Comparison of ENCODE assay signal across 7 mouse cellular contexts in genomic region chr2:120404823-120405765, GRCm38 (mm10). TPM values are rescaled to one million over a fixed set of nuclear protein-coding genes. Genes with fewer than 3 reads are reported as not detected.
DNase-seq lines count a peak whose midpoint lies in the region; ATAC-seq and TF ChIP-seq lines count a peak whose summit lies in the region.

No protein-coding gene starts in this region.

- no peak for TF ChIP-seq POLR2A in kidney, adult 2 months (IDR thresholded peaks at IDR 0.05; ENCODE audit: low read depth, low read length)

- H3K36me3 ChIP-seq in ES-E14 (ENCODE audit: control insufficient read depth, insufficient read depth, low read length, poor library complexity, severe bottlenecking), result no peaks in the 10 kb centered on the region
- H3K36me3 ChIP-seq in forebrain, embryonic 14.5 days (ENCODE audit: control insufficient read depth, insufficient read depth, low read length), result 0 out of 2 replicates have a peak, but pooled peaks cover 4% of the 10 kb centered on the region
- peaks cover 2% of the 10 kb centered on the region; the same call in 1 of the 2 replicates for H3K36me3 ChIP-seq in kidney, adult 2 months (ENCODE audit: control insufficient read depth, insufficient read depth, low read length)

- WGBS in forebrain, embryonic 14.5 days, result 39% methylated on average over 14 of the region's 14 CpGs
- 4% methylated on average over 14 of the region's 14 CpGs for WGBS in kidney, adult 2 months

- H3K4me3 ChIP-seq in ES-E14 (ENCODE audit: insufficient read depth in 1 of 2, low read depth in 1 of 2, low read length in 2 of 2, poor library complexity in 1 of 2, severe bottlenecking in 1 of 2), result peak overlapping the region; percentile 96 to 100
- H3K4me3 ChIP-seq in forebrain, embryonic 14.5 days (ENCODE audit: low read depth, low read length), result peak overlapping the region; percentile 79
- peak overlapping the region; percentile 84 for H3K4me3 ChIP-seq in kidney, adult 2 months (ENCODE audit: insufficient read depth, low read depth, low read length)

- DNase-seq in 3134 (ENCODE audit: extremely low read depth, insufficient read length, low spot score), result peak; percentile 5
- DNase-seq in ES-E14 (ENCODE audit: low read depth, low spot score), result no peak
- no peak for DNase-seq in forebrain, embryonic 14.5 days (ENCODE audit: low spot score)
- peak; percentile 72 for DNase-seq in kidney, adult 2 months
- DNase-seq in lung, postnatal 14 days, result peak; percentile 15
- peak; percentile 9 to 39 for DNase-seq in thymus, postnatal 10 days (ENCODE audit: low spot score in 2 of 2)

- H3K4me1 ChIP-seq in ES-E14 (ENCODE audit: control insufficient read depth in 2 of 2, insufficient read depth in 2 of 2, low read length in 2 of 2, poor library complexity in 1 of 2), result peaks cover 0 to 2% of the 10 kb centered on the region in 2 experiments; a peak in 1 of 4 replicates
- peaks cover 13% of the 10 kb centered on the region for H3K4me1 ChIP-seq in forebrain, embryonic 14.5 days (ENCODE audit: control insufficient read depth, insufficient read depth, low read length)
- peaks cover 10% of the 10 kb centered on the region for H3K4me1 ChIP-seq in kidney, adult 2 months (ENCODE audit: control insufficient read depth, insufficient read depth, low read length)

- H3K4me2 ChIP-seq in forebrain, embryonic 14.5 days (ENCODE audit: low read length), result peak overlapping the region; percentile 88

- H3K27me3 ChIP-seq in forebrain, embryonic 14.5 days (replicated peaks; ENCODE audit: control insufficient read depth, insufficient read depth, low read length), result no peaks in the 10 kb centered on the region
- no peaks in the 10 kb centered on the region for H3K27me3 ChIP-seq in kidney, adult 2 months (replicated peaks; ENCODE audit: control insufficient read depth, insufficient read depth, low read length)

- TF ChIP-seq CTCF in kidney, adult 2 months (conservative IDR thresholded peaks at IDR 0.05; ENCODE audit: insufficient read depth, insufficient read length, low read depth, low read length), result no peak

- H3K27ac ChIP-seq in ES-E14 (ENCODE audit: insufficient read depth, low read depth, low read length, poor library complexity, severe bottlenecking), result no peak overlapping the region
- peak overlapping the region; percentile 81; the same call in 1 of the 2 replicates for H3K27ac ChIP-seq in forebrain, embryonic 14.5 days (ENCODE audit: low read depth, low read length)
- peak overlapping the region; percentile 98 for H3K27ac ChIP-seq in kidney, adult 2 months (ENCODE audit: insufficient read depth, low read depth, low read length)

- in situ Hi-C loops in ES-E14 (cut with MboI; ENCODE audit: low sequenced_read_pairs in 2 of 2, unreplicated experiment in 2 of 2), result no loop called here

- ATAC-seq in forebrain, embryonic 14.5 days, result no peak
- ATAC-seq in activated CD4-positive, CD25-positive, alpha-beta regulatory T cell, adult 4 months, result no peak

- H3K9me3 ChIP-seq in ES-E14 (ENCODE audit: control insufficient read depth, insufficient read depth, low read depth, low read length), result no peaks in the 10 kb centered on the region
- H3K9me3 ChIP-seq in forebrain, embryonic 14.5 days (replicated peaks; ENCODE audit: control insufficient read depth, low read length), result no peaks in the 10 kb centered on the region

- peak overlapping the region; percentile 92 for H3K9ac ChIP-seq in ES-E14 (ENCODE audit: insufficient read depth, low read depth, low read length, poor library complexity, severe bottlenecking)
- peak overlapping the region; percentile 80 for H3K9ac ChIP-seq in forebrain, embryonic 14.5 days (ENCODE audit: low read length)

TF ChIP-seq in ES-E14, 5 proteins besides CTCF, POLR2A, EP300 and RAD21:
- no peak for TF ChIP-seq ZC3H11A (IDR thresholded peaks at IDR 0.05; ENCODE audit: borderline replicate concordance, low read depth, low read length)
- TF ChIP-seq MAFK (IDR thresholded peaks at IDR 0.05; ENCODE audit: insufficient read depth, low read depth, low read length), result no peak
- TF ChIP-seq HCFC1 (IDR thresholded peaks at IDR 0.05; ENCODE audit: borderline replicate concordance, insufficient read depth, low read length), result no peak
- no peak for TF ChIP-seq ZNF384 (IDR thresholded peaks at IDR 0.05; ENCODE audit: low read depth, low read length)
- no peak for TF ChIP-seq CHD2 (IDR thresholded peaks at IDR 0.05; ENCODE audit: low read depth, low read length)

RNA-seq across cellular contexts. Expression of gene Tmem87a, which starts 1.2 kb away (rescaled TPM):
- 71.0 and 71.7 TPM in 2 replicates for total RNA-seq in ES-E14 (2012; rRNA removed)
- 7.9 and 11.8 TPM in 2 replicates for polyA plus RNA-seq in forebrain, embryonic 14.5 days (2014; fragmentation: Nextera tagmentation; extraction: Ambion mirVana)
- polyA plus RNA-seq in kidney, adult 2 months (2012; rRNA removed), result 9.2 and 10.3 TPM in 2 replicates
- polyA plus RNA-seq in activated CD4-positive, CD25-positive, alpha-beta regulatory T cell, adult 4 months (2017; shearing (Covaris generic)), result 10 to 100 TPM; 17.9 to 28.6 TPM

RNA-seq across cellular contexts. Expression of gene Ganc, which starts 1.4 kb away (rescaled TPM):
- 5.1 TPM in 2 replicates for total RNA-seq in ES-E14 (2012; rRNA removed)
- polyA plus RNA-seq in forebrain, embryonic 14.5 days (2014; fragmentation: Nextera tagmentation; extraction: Ambion mirVana), result 6.3 and 9.4 TPM in 2 replicates
- 26.9 and 28.3 TPM in 2 replicates for polyA plus RNA-seq in kidney, adult 2 months (2012; rRNA removed)
- 10 to 100 TPM; 17.6 to 21.6 TPM for polyA plus RNA-seq in activated CD4-positive, CD25-positive, alpha-beta regulatory T cell, adult 4 months (2017; shearing (Covaris generic))

RNA-seq across cellular contexts. Expression of gene Capn3, which starts 50.7 kb away (rescaled TPM):
- 8.6 and 11.3 TPM in 2 replicates for total RNA-seq in ES-E14 (2012; rRNA removed)
- 0.37 and 0.60 TPM in 2 replicates for polyA plus RNA-seq in forebrain, embryonic 14.5 days (2014; fragmentation: Nextera tagmentation; extraction: Ambion mirVana)
- 0.48 and 1.0 TPM in 2 replicates for polyA plus RNA-seq in kidney, adult 2 months (2012; rRNA removed)
- polyA plus RNA-seq in activated CD4-positive, CD25-positive, alpha-beta regulatory T cell, adult 4 months (2017; shearing (Covaris generic)), result 10 to 100 TPM; 32.1 to 37.2 TPM

RNA-seq across cellular contexts. Expression of gene Vps39, which starts 52.2 kb away (rescaled TPM):
- 22.4 and 27.1 TPM in 2 replicates for total RNA-seq in ES-E14 (2012; rRNA removed)
- 53.6 and 58.1 TPM in 2 replicates for polyA plus RNA-seq in forebrain, embryonic 14.5 days (2014; fragmentation: Nextera tagmentation; extraction: Ambion mirVana)
- 16.8 and 22.7 TPM in 2 replicates for polyA plus RNA-seq in kidney, adult 2 months (2012; rRNA removed)
- polyA plus RNA-seq in activated CD4-positive, CD25-positive, alpha-beta regulatory T cell, adult 4 months (2017; shearing (Covaris generic)), result 10 to 100 TPM; 17.8 to 20.9 TPM

Comparison
In these comparisons a context has a peak if more than half of its experiments do, and no peak if none do; other contexts are left out.
1. DNase-seq: peak in 3134 (single experiment), kidney, adult 2 months (single experiment), lung, postnatal 14 days (single experiment) and thymus, postnatal 10 days (2 of 2); none in ES-E14 (single experiment) and forebrain, embryonic 14.5 days (single experiment).
2. RNA of gene Capn3, which starts 50.7 kb away (polyA plus RNA-seq): 32.1 to 37.2 TPM in activated CD4-positive, CD25-positive, alpha-beta regulatory T cell, adult 4 months; 0.48 to 1.0 TPM in kidney, adult 2 months and 0.37 to 0.60 TPM in forebrain, embryonic 14.5 days; every median in the first group is over 10 times any median in the second.
3. Peak in every context shown above with its lines, with median percentiles within 50 percentile points of each other: H3K4me3 ChIP-seq.